Mouse (Mus musculus): ENCODE measurements at regions not wholly inside any gene's neighbourhood (a gene's known extent, or its start where the extent isn't known, plus 50 kb on each side); places are given as distances from the start of the nearest gene placed in this dataset.

DNA sequence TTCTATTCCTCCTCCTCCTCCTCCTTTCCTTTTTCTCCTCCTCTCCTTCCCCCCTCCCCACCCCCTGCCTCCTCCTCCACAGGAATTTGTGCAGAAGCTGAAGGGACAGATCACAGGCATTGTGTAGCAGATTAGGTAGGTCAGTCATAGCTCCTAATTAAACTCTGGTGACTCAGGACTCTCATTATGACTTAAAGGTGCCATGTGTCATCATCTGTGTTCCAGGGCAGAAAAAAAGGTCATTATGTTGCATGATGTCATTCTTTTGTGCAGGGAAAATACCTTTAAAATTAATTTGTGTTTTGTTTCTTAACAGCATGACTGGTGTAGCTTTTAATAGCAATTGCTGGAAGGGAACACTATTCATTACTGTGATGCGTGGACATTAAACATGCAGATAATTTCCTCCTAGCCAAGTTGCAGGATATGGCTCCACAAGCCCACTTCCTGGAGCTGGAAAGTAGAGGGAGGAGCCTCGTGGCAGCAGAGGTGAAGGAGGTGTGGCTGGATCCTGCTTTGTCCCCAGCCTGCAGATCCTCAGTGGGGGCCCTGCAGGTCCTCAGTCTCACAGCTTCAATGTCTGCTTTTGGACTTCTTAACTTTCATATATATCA is 62.4 kb upstream of the Jazf1 start:
- no peak for TF ChIP-seq POLR2A (IDR thresholded peaks at IDR 0.05; ENCODE audit: insufficient read depth, low read depth, low read length)
- no peak for TF ChIP-seq CTCF (IDR thresholded peaks at IDR 0.05)
